Mouse (Mus musculus) liver, embryonic 15.5 days (tissue): ENCODE data around the gene Glod4. TPM values are rescaled to one million over a fixed set of nuclear protein-coding genes. Genes with fewer than 3 reads are reported as not detected.

Experiments
- ATAC-seq: fragments of 200-750 bp; cut with Nextera tagmentation; 2 replicates; pipeline ENCODE4 v1.8.0; 2017; ENCODE audit warnings: moderate number of reproducible peaks, mild to moderate bottlenecking, moderate library complexity; ENCODE audit not compliant: insufficient read depth
- H3K27ac ChIP-seq: fragments of 300-500 bp; sonication (generic); replicated peaks from 2 replicates; pipeline ENCODE4 v1.5.1; 2015; ENCODE audit warnings: mild to moderate bottlenecking, inconsistent platforms
- H3K27me3 ChIP-seq: fragments of 300-500 bp; sonication (generic); 2 replicates; pipeline ENCODE4 v1.6.1; 2015; ENCODE audit warnings: mild to moderate bottlenecking, inconsistent platforms
- H3K36me3 ChIP-seq: fragments of 300-500 bp; sonication (generic); replicated peaks from 2 replicates; pipeline ENCODE4 v1.6.1; 2015; ENCODE audit warnings: moderate library complexity, mild to moderate bottlenecking, inconsistent platforms
- H3K4me1 ChIP-seq: fragments of 300-500 bp; sonication (generic); replicated peaks from 2 replicates; pipeline ENCODE4 v1.6.1; 2015; ENCODE audit warnings: inconsistent platforms
- H3K4me2 ChIP-seq: fragments of 300-500 bp; sonication (generic); 2 replicates; pipeline ENCODE4 v1.6.1; 2015; ENCODE audit warnings: moderate library complexity, mild to moderate bottlenecking, inconsistent platforms
- H3K4me3 ChIP-seq: fragments of 300-500 bp; sonication (generic); replicated peaks from 2 replicates; pipeline ENCODE4 v1.5.1; 2015; ENCODE audit warnings: mild to moderate bottlenecking, inconsistent platforms
- H3K9ac ChIP-seq: fragments of 300-500 bp; sonication (generic); 2 replicates; pipeline ENCODE4 v1.6.1; 2015; ENCODE audit warnings: moderate library complexity, mild to moderate bottlenecking, inconsistent platforms
- H3K9me3 ChIP-seq: fragments of 300-500 bp; sonication (generic); replicated peaks from 2 replicates; pipeline ENCODE4 v1.6.1; 2016; ENCODE audit warnings: inconsistent platforms
- WGBS: fragments of 180-500 bp; shearing (Covaris S2); methylation state at CpG from one replicate; pipeline ENCODE4 v1.1.7; 2015; ENCODE audit warnings: mixed read lengths; ENCODE audit not compliant: insufficient replicate concordance; 5-methylcytosine and 5-hydroxymethylcytosine counted together
- polyA plus RNA-seq: library from polyadenylated mRNA; unstranded; fragments of >200 nt; fragmentation: Nextera tagmentation; extraction: Ambion mirVana; gene quantifications from 2 replicates; pipeline ENCODE4 v1.2.1, GENCODE M21; 2015

The Glod4 gene
- 50.7 and 52.0 TPM in 2 replicates for polyA plus RNA-seq

DNA sequence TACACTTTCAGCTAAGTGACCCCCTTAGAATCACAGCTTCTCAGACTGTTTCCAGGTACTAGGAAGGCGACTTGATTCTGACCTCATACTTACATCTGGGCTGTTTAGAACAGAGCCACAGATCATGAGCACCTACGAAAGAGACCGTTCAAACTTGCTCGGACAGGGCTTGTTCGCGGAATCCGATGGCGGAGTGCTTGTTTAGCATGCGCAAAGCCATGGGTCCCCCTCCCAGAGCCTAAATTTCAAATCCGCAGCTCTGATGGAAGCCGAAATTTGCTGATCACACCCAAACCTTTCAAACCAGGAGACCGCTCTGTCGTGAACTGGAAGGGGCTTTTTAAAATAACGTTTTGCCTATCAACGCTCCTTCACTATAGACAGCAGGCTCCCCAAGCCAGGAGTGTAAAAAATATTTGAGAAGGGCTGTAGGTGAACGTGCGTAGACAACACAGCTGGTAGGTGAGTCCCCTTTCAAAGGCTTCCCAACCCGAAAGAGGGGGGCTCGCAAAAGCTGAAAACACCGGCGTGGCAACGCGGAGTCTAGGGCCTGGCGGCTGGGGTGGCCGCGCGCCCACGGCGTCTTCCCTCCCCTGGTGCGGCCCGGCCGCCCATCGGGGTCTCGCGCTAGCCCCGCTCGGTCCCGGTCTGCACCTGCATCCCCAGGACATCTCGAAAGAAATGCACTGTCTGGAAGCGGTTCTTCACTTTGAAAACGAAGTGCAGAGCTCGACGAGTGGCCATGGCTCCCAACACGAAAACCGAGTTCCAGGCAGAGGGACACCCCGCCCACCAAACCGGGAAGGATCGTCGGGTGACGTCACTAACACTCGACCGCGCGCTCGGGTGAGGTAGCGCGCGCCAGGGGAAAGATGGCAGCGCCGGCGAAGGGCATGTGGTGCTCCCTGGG is at the start of gene Glod4, which contains the start of gene Mrm3:
TSS of gene Glod4 (minus strand) at position 825 of the 910 bp plus-strand sequence.
TSS of gene Mrm3 (plus strand) at position 815 of the 910 bp plus-strand sequence.
- peak; percentile 84 for ATAC-seq
- Histone ChIP-seq H3K4me3 (peak within 1 kb of the TSS; percentile 86), H3K9me3 (no peaks in the 10 kb centered on the region), H3K4me1 (peaks cover 21% of the 10 kb centered on the region), H3K27ac (peak within 1 kb of the TSS; percentile 62), H3K4me2 (peak within 1 kb of the TSS; percentile 91), H3K9ac (peak within 1 kb of the TSS; percentile 84), H3K27me3 (no peaks in the 10 kb centered on the region), H3K36me3 (peaks cover 19% of the 10 kb centered on the region; the same call in 1 of the 2 replicates)
- under 1% methylated on average over 61 of the region's 61 CpGs for WGBS

- Histone ChIP-seq H3K4me3 (no peak overlapping the region), H3K27me3 (no peaks in the 10 kb centered on the region), H3K4me1 (0 out of 2 replicates have a peak, but pooled peaks cover 4% of the 10 kb centered on the region), H3K27ac (no peak overlapping the region), H3K9me3 (no peaks in the 10 kb centered on the region), H3K9ac (no peak overlapping the region), H3K4me2 (no peak overlapping the region), H3K36me3 (no peaks in the 10 kb centered on the region)
- WGBS: 61% methylated on average over 6 of the region's 6 CpGs
- ATAC-seq: no peak
These were observed 49.3 kb upstream of the Glod4 start for GRCm38 (mm10) chr11:76292831-76293230.

- H3K27me3 ChIP-seq: no peaks in the 10 kb centered on the region
- H3K27ac ChIP-seq: no peak overlapping the region
- WGBS: 55% methylated on average over 15 of the region's 15 CpGs
- H3K36me3 ChIP-seq: no peaks in the 10 kb centered on the region
- H3K9ac ChIP-seq: no peak overlapping the region
- H3K4me2 ChIP-seq: no peak overlapping the region
- ATAC-seq: no peak
- H3K4me3 ChIP-seq: no peak overlapping the region
- H3K9me3 ChIP-seq: no peaks in the 10 kb centered on the region
- 0 out of 2 replicates have a peak, but pooled peaks cover 4% of the 10 kb centered on the region for H3K4me1 ChIP-seq
These were observed 48.9 kb upstream of the Glod4 start for GRCm38 (mm10) chr11:76292398-76292797.

GRCm38 (mm10) chr11:76291960-76292359 is 48.4 kb upstream of the Glod4 start:
- H3K9ac ChIP-seq: no peak overlapping the region
- H3K4me1 ChIP-seq: peaks cover 7% of the 10 kb centered on the region; the same call in 1 of the 2 replicates
- H3K4me2 ChIP-seq: no peak overlapping the region
- no peak for ATAC-seq
- H3K36me3 ChIP-seq: no peaks in the 10 kb centered on the region
- H3K27ac ChIP-seq: no peak overlapping the region
- 59% methylated on average over 4 of the region's 4 CpGs for WGBS
- H3K27me3 ChIP-seq: no peaks in the 10 kb centered on the region
- no peaks in the 10 kb centered on the region for H3K9me3 ChIP-seq
- no peak overlapping the region for H3K4me3 ChIP-seq

GRCm38 (mm10) chr11:76290367-76290766 is 46.8 kb upstream of the Glod4 start:
- no peaks in the 10 kb centered on the region for H3K27me3 ChIP-seq
- WGBS: 42% methylated on average over 11 of the region's 11 CpGs
- no peaks in the 10 kb centered on the region for H3K36me3 ChIP-seq
- H3K4me1 ChIP-seq: peaks cover 10% of the 10 kb centered on the region
- H3K4me2 ChIP-seq: no peak overlapping the region
- H3K27ac ChIP-seq: no peak overlapping the region
- H3K4me3 ChIP-seq: no peak overlapping the region
- no peak for ATAC-seq
- no peaks in the 10 kb centered on the region for H3K9me3 ChIP-seq
- H3K9ac ChIP-seq: no peak overlapping the region

DNA sequence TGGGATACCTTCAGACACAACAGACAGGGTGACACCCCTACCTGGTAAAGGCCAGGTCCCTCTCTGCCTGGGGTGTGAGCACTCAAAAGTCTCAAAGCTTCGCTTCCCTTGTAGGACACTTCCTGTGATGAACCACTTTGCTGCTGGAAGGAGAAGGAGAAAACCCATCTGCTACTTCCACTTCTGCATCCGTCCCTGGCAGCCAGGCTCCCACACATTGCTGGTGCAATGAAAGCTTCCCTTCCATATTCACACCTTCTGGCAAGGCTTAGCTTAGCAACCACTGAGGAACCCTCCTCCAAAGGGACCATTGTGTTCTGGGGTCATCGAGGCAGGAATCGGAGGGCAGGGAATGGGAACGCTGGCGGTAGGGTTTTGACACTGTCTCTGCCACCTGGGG is 45.1 kb upstream of the Glod4 start:
- Histone ChIP-seq H3K4me1 (peaks cover 10% of the 10 kb centered on the region), H3K27ac (no peak overlapping the region), H3K4me3 (no peak overlapping the region), H3K9me3 (no peaks in the 10 kb centered on the region), H3K4me2 (no peak overlapping the region), H3K27me3 (no peaks in the 10 kb centered on the region), H3K36me3 (no peaks in the 10 kb centered on the region), H3K9ac (no peak overlapping the region)
- WGBS: 77% methylated on average over 6 of the region's 6 CpGs
- no peak for ATAC-seq

- Histone ChIP-seq H3K4me2 (no peak overlapping the region), H3K4me1 (peaks cover 10% of the 10 kb centered on the region), H3K9me3 (no peaks in the 10 kb centered on the region), H3K27me3 (no peaks in the 10 kb centered on the region), H3K27ac (no peak overlapping the region), H3K4me3 (no peak overlapping the region), H3K9ac (no peak overlapping the region), H3K36me3 (no peaks in the 10 kb centered on the region)
- no peak for ATAC-seq
- 65% methylated on average over 10 of the region's 10 CpGs for WGBS
These were observed 43.8 kb upstream of the Glod4 start for GRCm38 (mm10) chr11:76287301-76287700.

- Histone ChIP-seq H3K4me1 (peaks cover 6% of the 10 kb centered on the region), H3K36me3 (no peaks in the 10 kb centered on the region), H3K4me2 (no peak overlapping the region), H3K4me3 (no peak overlapping the region), H3K27ac (no peak overlapping the region), H3K27me3 (no peaks in the 10 kb centered on the region), H3K9ac (no peak overlapping the region), H3K9me3 (no peaks in the 10 kb centered on the region)
- no peak for ATAC-seq
- 32% methylated on average over 10 of the region's 10 CpGs for WGBS
These were observed 43.1 kb upstream of the Glod4 start for GRCm38 (mm10) chr11:76286534-76287126.

- no peaks in the 10 kb centered on the region for H3K36me3 ChIP-seq
- no peak overlapping the region for H3K4me3 ChIP-seq
- H3K9me3 ChIP-seq: no peaks in the 10 kb centered on the region
- ATAC-seq: no peak
- no peak overlapping the region for H3K9ac ChIP-seq
- H3K4me2 ChIP-seq: no peak overlapping the region
- H3K4me1 ChIP-seq: peaks cover 6% of the 10 kb centered on the region
- WGBS: 38% methylated on average over 7 of the region's 7 CpGs
- no peaks in the 10 kb centered on the region for H3K27me3 ChIP-seq
- H3K27ac ChIP-seq: no peak overlapping the region
These were observed 42.0 kb upstream of the Glod4 start for GRCm38 (mm10) chr11:76285431-76286075.

- WGBS: 66% methylated on average over 6 of the region's 6 CpGs
- no peaks in the 10 kb centered on the region for H3K27me3 ChIP-seq
These were observed 40.3 kb upstream of the Glod4 start for GRCm38 (mm10) chr11:76283841-76284240.

GRCm38 (mm10) chr11:76279971-76280370 is 36.4 kb upstream of the Glod4 start:
- no peak for ATAC-seq
- WGBS: 62% methylated on average over 2 of the region's 2 CpGs
- H3K4me1 ChIP-seq: no peaks in the 10 kb centered on the region
- no peak overlapping the region for H3K9ac ChIP-seq
- H3K27me3 ChIP-seq: no peaks in the 10 kb centered on the region
- H3K4me3 ChIP-seq: no peak overlapping the region
- no peak overlapping the region for H3K4me2 ChIP-seq
- no peak overlapping the region for H3K27ac ChIP-seq
- H3K9me3 ChIP-seq: no peaks in the 10 kb centered on the region
- H3K36me3 ChIP-seq: no peaks in the 10 kb centered on the region

More at GRCm38 (mm10) chr11:76283841-76284240, 40.3 kb upstream of the Glod4 start:
- no peak overlapping the region for H3K9ac ChIP-seq
- no peaks in the 10 kb centered on the region for H3K36me3 ChIP-seq
- H3K4me1 ChIP-seq: peaks cover 6% of the 10 kb centered on the region
- H3K27ac ChIP-seq: no peak overlapping the region
- no peak overlapping the region for H3K4me3 ChIP-seq
- ATAC-seq: no peak
- no peak overlapping the region for H3K4me2 ChIP-seq
- no peaks in the 10 kb centered on the region for H3K9me3 ChIP-seq
